Mouse (Mus musculus) layer of hippocampus, postnatal 14 days (tissue): ENCODE results near the gene Gm21961. TPM values are rescaled to one million over a fixed set of nuclear protein-coding genes. Genes with fewer than 3 reads are reported as not detected.
"Not testable (repeated sequence)": the region's sequence is repeated elsewhere in the genome, so short reads cannot be mapped to it uniquely, and the experiment has no call there.

Experiments used
- DNase-seq, 2 experiments: peaks; one replicate each; pipeline ENCODE4 v3.0.0; 2021 to 2022; ENCODE audit warnings: low spot score in 2 of 2, mixed read lengths in 1 of 2
- long read RNA-seq, 2 experiments: library from polyadenylated mRNA; stranded (forward); transcript quantifications; one replicate each; pipeline ENCODE4 v2.0.0; 2021
- total RNA-seq, 2 experiments: library from RNA; stranded (reverse); gene quantifications; 2 replicates each; pipeline ENCODE4 v1.2.3; 2021

Gene Gm21961
- not detected for total RNA-seq
- long read RNA-seq, experiment 1: 0 reads
- long read RNA-seq, experiment 2: 0 reads

- no peak for DNase-seq
These were observed at the start of gene Gm21961 for GRCm38 (mm10) chr15:65014804-65015203. Gene Gm21961 (minus strand): TSS chr15:65014904.

GRCm38 (mm10) chr15:65041999-65042398 is 27.3 kb upstream of the Gm21961 start:
- DNase-seq: no peak

GRCm38 (mm10) chr15:65039216-65039615 is 24.5 kb upstream of the Gm21961 start:
- not testable (repeated sequence) for DNase-seq

GRCm38 (mm10) chr15:65017971-65018370 is 3.3 kb upstream of the Gm21961 start:
- no peak for DNase-seq

- DNase-seq: peak in 1 of 2 experiments; percentile 29
These were observed 8.5 kb downstream of the Gm21961 start for GRCm38 (mm10) chr15:65006177-65006576.

GRCm38 (mm10) chr15:64994498-64994897 is 20.2 kb downstream of the Gm21961 start:
- DNase-seq: no peak

GRCm38 (mm10) chr15:64979976-64980375 is 34.7 kb downstream of the Gm21961 start:
- no peak for DNase-seq

GRCm38 (mm10) chr15:64976044-64976805 is 38.5 kb downstream of the Gm21961 start:
- peak; percentile 4 to 36 for DNase-seq

Other genes with a start within 250 kb of the Gm21961 start
- not detected for gene Gm21798, start 197.2 kb downstream of the Gm21961 start, total RNA-seq